Mouse (Mus musculus) liver, postnatal 0 days (tissue): ENCODE results near the gene Trpc4. TPM values are rescaled to one million over a fixed set of nuclear protein-coding genes. Genes with fewer than 3 reads are reported as not detected.

Source experiments
- ATAC-seq: fragments of 200-750 bp; cut with Nextera tagmentation; 2 replicates; pipeline ENCODE4 v1.8.0; 2017; ENCODE audit warnings: mild to moderate bottlenecking, moderate library complexity
- DNase-seq: peaks from one replicate; pipeline ENCODE4 v3.0.0-alpha.2; 2016
- H3K27ac ChIP-seq: fragments of 300-500 bp; sonication (generic); 2 replicates; pipeline ENCODE4 v1.5.1; 2014; ENCODE audit warnings: antibody characterized with exemption, moderate library complexity, mild to moderate bottlenecking, low read depth
- H3K27me3 ChIP-seq: fragments of 300-500 bp; sonication (generic); 2 replicates; pipeline ENCODE4 v1.6.1; 2014; ENCODE audit warnings: low read length, control low read depth, mixed read lengths; ENCODE audit not compliant: insufficient read depth
- H3K36me3 ChIP-seq: fragments of 300-500 bp; sonication (generic); replicated peaks from 2 replicates; pipeline ENCODE4 v1.6.1; 2014; ENCODE audit warnings: mild to moderate bottlenecking, control low read depth, low read length, moderate library complexity, mixed read lengths; ENCODE audit not compliant: insufficient read depth
- H3K4me1 ChIP-seq: fragments of 300-500 bp; sonication (generic); 2 replicates; pipeline ENCODE4 v1.6.1; 2014; ENCODE audit warnings: antibody characterized with exemption, mild to moderate bottlenecking, control low read depth; ENCODE audit not compliant: insufficient read depth
- H3K4me2 ChIP-seq: fragments of 300-500 bp; sonication (generic); 2 replicates; pipeline ENCODE4 v1.6.1; 2014; ENCODE audit warnings: low read depth, mild to moderate bottlenecking, low read length, moderate library complexity, mixed read lengths
- H3K4me3 ChIP-seq: fragments of 300-500 bp; sonication (generic); 2 replicates; pipeline ENCODE4 v1.5.1; 2014; ENCODE audit warnings: low read depth, low read length
- H3K9ac ChIP-seq: fragments of 300-500 bp; sonication (generic); replicated peaks from 2 replicates; pipeline ENCODE4 v1.6.1; 2014; ENCODE audit warnings: mild to moderate bottlenecking, moderate library complexity
- H3K9me3 ChIP-seq: fragments of 300-500 bp; sonication (generic); 2 replicates; pipeline ENCODE4 v1.6.1; 2016; ENCODE audit warnings: mild to moderate bottlenecking, control low read depth, low read length, mixed read lengths
- CTCF ChIP-seq: sonication (generic); IDR thresholded peaks from 2 replicates; pipeline ENCODE4 v1.5.1; 2016; ENCODE audit warnings: antibody characterized with exemption, low read depth
- EP300 ChIP-seq: IDR thresholded peaks from 2 replicates; pipeline ENCODE4 v1.6.1; 2016; ENCODE audit warnings: antibody characterized with exemption, low read depth, mild to moderate bottlenecking
- WGBS: fragments of 180-500 bp; shearing (Covaris S2); extraction: QIAGEN DNeasy Blood & Tissue Kit; methylation state at CpG from one replicate; pipeline ENCODE4 v1.1.7; 2014; ENCODE audit not compliant: insufficient replicate concordance; 5-methylcytosine and 5-hydroxymethylcytosine counted together
- polyA plus RNA-seq: library from polyadenylated mRNA; unstranded; fragments of >200 nt; fragmentation: Nextera tagmentation; extraction: Ambion mirVana; gene quantifications from 2 replicates; pipeline ENCODE4 v1.2.1, GENCODE M21; 2015

Gene Trpc4
- polyA plus RNA-seq, 1 experiment from 2014 or later, result not detected

DNA sequence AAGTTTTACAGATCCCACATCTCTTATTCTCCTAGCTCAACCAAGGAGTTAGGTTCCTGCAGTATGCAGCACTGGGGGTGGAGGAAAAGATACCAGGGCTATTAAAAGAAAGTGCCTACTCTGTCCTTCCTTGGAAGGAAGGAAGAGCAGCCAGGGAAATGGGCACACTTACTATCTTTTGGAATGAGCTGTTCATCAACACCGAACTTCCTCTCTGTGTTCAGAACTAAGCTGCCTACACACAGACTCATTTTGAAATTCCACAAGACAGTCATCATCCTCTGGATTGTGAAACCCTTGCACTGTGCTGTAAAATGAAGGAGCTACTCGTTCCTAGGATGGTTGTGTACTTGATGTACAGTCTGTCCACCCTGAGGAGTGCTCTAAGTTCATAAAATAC is 90.6 kb downstream of the Trpc4 start:
- no peak for DNase-seq
- no peak overlapping the region for H3K4me3 ChIP-seq
- 30% methylated on average over 2 of the region's 2 CpGs for WGBS

DNA sequence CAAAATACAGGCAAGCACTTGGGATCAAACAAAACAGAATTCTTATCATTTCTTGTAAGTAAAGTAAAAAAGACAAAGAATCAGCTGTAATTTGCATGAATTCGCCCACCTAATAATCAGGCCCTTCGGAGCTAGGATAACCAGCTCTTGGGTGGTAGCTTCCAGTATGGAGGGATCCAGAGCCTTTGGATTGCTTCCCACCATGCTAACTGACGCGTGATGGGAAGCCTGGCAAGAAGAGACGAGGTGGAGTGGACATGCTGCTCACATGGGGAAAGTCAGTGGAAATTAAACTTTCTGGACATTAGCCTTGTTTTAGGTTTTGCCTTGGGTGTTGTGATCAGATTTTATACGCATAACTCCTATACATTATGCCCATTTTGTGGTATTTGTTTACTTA is 93.5 kb downstream of the Trpc4 start:
- Histone ChIP-seq H3K27ac (no peak overlapping the region), H3K9me3 (no peaks in the 10 kb centered on the region), H3K4me1 (no peaks in the 10 kb centered on the region), H3K4me2 (no peak overlapping the region), H3K27me3 (no peaks in the 10 kb centered on the region), H3K4me3 (no peak overlapping the region), H3K36me3 (no peaks in the 10 kb centered on the region), H3K9ac (no peak overlapping the region)
- 75% methylated on average over 6 of the region's 6 CpGs for WGBS
- DNase-seq, result no peak
- no peak for TF ChIP-seq CTCF
- TF ChIP-seq EP300, result no peak
- no peak for ATAC-seq

More for the DNA sequence above, 90.6 kb downstream of the Trpc4 start:
- Histone ChIP-seq H3K4me2 (no peak overlapping the region), H3K27me3 (no peaks in the 10 kb centered on the region), H3K27ac (no peak overlapping the region), H3K9me3 (no peaks in the 10 kb centered on the region), H3K36me3 (no peaks in the 10 kb centered on the region), H3K9ac (no peak overlapping the region), H3K4me1 (no peaks in the 10 kb centered on the region)
- no peak for TF ChIP-seq EP300
- no peak for TF ChIP-seq CTCF
- peak; percentile 66 for ATAC-seq

DNA sequence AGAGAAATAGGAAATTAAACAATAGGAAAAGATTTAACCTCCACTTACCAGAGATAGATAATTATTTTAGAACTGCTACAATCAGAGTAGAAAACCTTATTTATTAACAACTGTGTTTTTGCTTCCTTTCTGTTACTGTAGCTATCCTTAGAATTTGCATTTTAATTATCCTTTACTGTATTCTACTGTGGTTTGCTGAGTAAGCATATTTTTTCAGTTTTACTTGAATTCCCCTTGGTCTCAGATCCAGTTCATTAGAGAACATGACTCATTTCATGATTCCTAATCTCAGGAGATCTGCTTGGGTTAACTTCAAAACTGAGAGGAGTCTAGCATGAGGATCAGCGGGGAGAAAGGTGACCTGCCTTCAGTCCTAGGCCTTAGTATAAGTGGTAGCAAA is 111.1 kb downstream of the Trpc4 start:
- Histone ChIP-seq H3K4me3 (no peak overlapping the region), H3K9me3 (no peaks in the 10 kb centered on the region), H3K36me3 (no peaks in the 10 kb centered on the region), H3K27ac (no peak overlapping the region), H3K4me1 (no peaks in the 10 kb centered on the region), H3K27me3 (no peaks in the 10 kb centered on the region), H3K9ac (no peak overlapping the region), H3K4me2 (no peak overlapping the region)
- DNase-seq, result no peak
- no peak for TF ChIP-seq EP300
- no peak for TF ChIP-seq CTCF
- 86% methylated on average over 1 of the region's 1 CpGs for WGBS
- ATAC-seq, result no peak

DNA sequence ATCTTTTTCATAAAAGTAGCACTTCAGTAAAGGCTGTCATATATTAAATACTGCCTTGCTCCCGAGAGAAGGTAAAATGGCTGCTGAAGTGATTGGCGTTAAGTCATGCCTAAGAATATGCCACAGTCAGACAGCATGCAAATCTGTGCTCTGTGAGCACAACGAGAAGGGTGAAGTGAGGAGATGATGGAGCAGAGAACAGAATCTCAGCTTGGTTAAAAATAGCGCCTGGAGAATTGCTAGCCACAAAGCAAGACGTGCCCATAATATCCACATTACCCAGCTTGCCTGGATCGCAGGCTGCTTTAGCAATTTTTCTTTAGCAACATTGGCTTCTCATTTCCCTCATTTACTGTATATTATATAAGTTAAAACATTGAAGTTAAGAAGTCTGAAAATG is 113.3 kb downstream of the Trpc4 start:
- Histone ChIP-seq H3K4me1 (no peaks in the 10 kb centered on the region), H3K9me3 (no peaks in the 10 kb centered on the region), H3K4me3 (no peak overlapping the region), H3K27ac (no peak overlapping the region), H3K36me3 (no peaks in the 10 kb centered on the region), H3K4me2 (no peak overlapping the region), H3K27me3 (no peaks in the 10 kb centered on the region), H3K9ac (no peak overlapping the region)
- DNase-seq (no peak), ATAC-seq (no peak)
- TF ChIP-seq CTCF (no peak), EP300 (no peak)
- 71% methylated on average over 6 of the region's 6 CpGs for WGBS

DNA sequence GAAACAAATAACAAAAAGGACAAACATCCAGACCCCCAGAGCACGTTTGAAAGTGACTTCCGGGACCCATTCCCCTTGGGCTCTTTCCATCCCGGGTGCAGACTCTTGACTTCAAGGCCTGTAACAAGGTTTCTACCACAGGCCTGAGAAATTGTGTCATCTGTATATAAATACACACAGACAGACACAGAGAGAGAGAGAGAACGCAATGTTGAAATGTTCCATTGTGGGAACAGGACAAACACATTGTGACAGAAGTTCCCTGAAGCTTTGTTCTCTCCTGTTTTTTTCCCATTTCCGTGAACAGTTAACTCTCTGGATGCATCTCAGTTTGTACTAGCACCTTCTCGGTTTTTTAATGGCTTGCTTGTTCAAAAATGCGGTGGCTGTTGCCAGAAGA is 118.8 kb downstream of the Trpc4 start:
- no peak for ATAC-seq
- WGBS, result 70% methylated on average over 7 of the region's 7 CpGs
- H3K4me2 ChIP-seq, result no peak overlapping the region
- no peak for TF ChIP-seq CTCF
- TF ChIP-seq EP300, result no peak
- DNase-seq, result no peak
- no peaks in the 10 kb centered on the region for H3K9me3 ChIP-seq
- no peak overlapping the region for H3K27ac ChIP-seq
- H3K27me3 ChIP-seq, result no peaks in the 10 kb centered on the region
- no peaks in the 10 kb centered on the region for H3K36me3 ChIP-seq
- no peak overlapping the region for H3K9ac ChIP-seq
- no peak overlapping the region for H3K4me3 ChIP-seq
- no peaks in the 10 kb centered on the region for H3K4me1 ChIP-seq

DNA sequence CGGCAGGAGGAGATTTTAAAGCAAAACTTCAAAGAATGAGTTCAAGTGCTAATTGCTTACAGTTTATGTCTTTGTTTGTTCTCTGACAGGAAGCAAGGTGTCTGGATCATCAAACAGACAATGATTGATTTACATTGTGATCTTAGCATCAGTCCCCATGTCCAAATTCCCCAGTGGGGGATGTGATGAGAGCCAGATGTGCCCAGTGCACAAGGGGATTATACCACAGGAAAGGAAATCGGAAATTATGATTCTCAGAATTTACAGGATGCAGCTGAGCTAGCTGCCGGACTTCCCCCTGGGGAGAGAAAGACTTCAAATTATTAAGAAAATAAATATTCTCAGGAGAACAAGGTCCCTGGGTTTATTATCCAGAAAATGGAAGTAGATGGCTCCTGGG is 133.9 kb downstream of the Trpc4 start:
- Histone ChIP-seq H3K9me3 (no peaks in the 10 kb centered on the region), H3K4me1 (no peaks in the 10 kb centered on the region), H3K9ac (no peak overlapping the region), H3K36me3 (no peaks in the 10 kb centered on the region), H3K4me2 (no peak overlapping the region), H3K27me3 (no peaks in the 10 kb centered on the region), H3K27ac (no peak overlapping the region), H3K4me3 (no peak overlapping the region)
- DNase-seq (no peak), ATAC-seq (no peak)
- TF ChIP-seq EP300, result no peak
- no peak for TF ChIP-seq CTCF
- 61% methylated on average over 3 of the region's 3 CpGs for WGBS

DNA sequence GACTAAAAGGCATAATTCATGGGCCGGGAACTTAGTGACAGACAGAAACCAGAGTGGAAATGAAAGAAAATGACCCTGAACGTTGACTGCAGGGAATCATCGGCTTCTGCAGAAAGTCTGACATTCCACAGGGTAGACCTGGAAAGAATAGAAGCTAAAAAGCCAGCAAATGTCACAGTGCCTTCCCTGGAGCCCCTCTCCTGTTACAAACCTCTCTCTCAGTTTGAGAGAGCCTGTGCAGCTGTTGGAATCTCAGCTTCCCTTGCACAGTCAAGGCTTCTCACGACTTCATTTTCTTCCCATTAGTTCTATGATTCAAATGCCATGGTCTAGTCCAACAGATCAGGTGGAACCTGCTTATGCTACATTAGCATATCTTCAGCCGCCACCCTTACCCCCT is 154.8 kb downstream of the Trpc4 start:
- Histone ChIP-seq H3K9ac (no peak overlapping the region), H3K36me3 (no peaks in the 10 kb centered on the region), H3K4me1 (no peaks in the 10 kb centered on the region), H3K27me3 (no peaks in the 10 kb centered on the region), H3K9me3 (no peaks in the 10 kb centered on the region), H3K27ac (no peak overlapping the region), H3K4me3 (no peak overlapping the region), H3K4me2 (no peak overlapping the region)
- TF ChIP-seq CTCF (no peak), EP300 (no peak)
- WGBS, result 52% methylated on average over 5 of the region's 5 CpGs
- no peak for DNase-seq
- ATAC-seq, result no peak
